Mouse (Mus musculus): ENCODE results near the gene Fam83b. TPM values are rescaled to one million over a fixed set of nuclear protein-coding genes. Genes with fewer than 3 reads are reported as not detected.

Fam83b gene
- polyA plus RNA-seq, 1 experiment from 2014 or later, result 0.34 TPM

DNA sequence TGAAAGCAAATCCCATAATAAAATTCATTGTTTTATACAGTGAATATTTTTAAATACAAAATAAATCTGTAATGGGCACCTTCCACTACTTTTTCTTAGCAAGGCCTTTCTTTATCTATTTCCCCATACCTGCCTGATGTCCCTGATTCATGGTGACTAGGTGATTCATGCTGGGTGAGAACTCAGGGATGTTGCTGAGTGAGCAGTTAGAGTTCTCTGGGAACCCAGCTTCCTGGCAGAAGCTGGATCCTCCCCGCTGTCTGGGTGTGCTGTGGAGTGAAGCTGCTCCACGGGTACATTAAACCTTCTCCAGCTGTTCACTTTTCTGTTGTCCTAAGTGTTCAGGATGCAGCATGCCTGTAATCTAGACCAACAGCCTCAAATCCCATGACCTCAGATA lies 13.2 kb downstream of the Fam83b start:
- ATAC-seq (ENCODE audit: low FRiP score), result no peak
- H3K9me3 ChIP-seq (replicated peaks), result no peaks in the 10 kb centered on the region
- WGBS, result 53% methylated on average over 2 of the region's 2 CpGs

DNA sequence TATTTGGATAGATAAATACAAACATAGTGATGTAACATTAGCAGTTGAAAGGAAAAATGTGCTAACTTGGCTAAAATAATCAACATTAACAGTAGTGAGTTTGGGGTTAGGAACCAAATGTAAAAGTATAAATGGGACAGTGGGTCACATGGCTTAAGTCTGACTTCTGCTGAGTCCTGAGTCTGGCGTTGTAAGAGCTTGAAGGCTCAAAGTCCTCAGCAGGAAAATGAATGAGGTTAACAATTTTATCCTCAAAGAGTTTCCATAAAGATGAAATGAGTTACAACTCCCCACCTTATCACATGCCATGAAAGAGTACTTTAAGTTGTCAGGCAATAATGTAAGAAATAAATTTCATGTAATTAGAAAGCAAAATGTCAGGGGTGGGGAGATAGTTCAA lies 13.8 kb downstream of the Fam83b start:
- Histone ChIP-seq H3K9ac (no peak overlapping the region), H3K27ac (no peak overlapping the region), H3K4me1 (no peaks in the 10 kb centered on the region), H3K27me3 (no peaks in the 10 kb centered on the region), H3K36me3 (no peaks in the 10 kb centered on the region), H3K9me3 (replicated peaks) (no peaks in the 10 kb centered on the region), H3K4me2 (replicated peaks) (no peak overlapping the region), H3K4me3 (no peak overlapping the region)
- 78% methylated on average over 1 of the region's 1 CpGs for WGBS
- no peak for ATAC-seq (ENCODE audit: low FRiP score)

More for the DNA sequence above, 13.2 kb downstream of the Fam83b start:
- Histone ChIP-seq H3K4me3 (no peak overlapping the region), H3K36me3 (no peaks in the 10 kb centered on the region), H3K27ac (no peak overlapping the region), H3K27me3 (no peaks in the 10 kb centered on the region), H3K4me1 (no peaks in the 10 kb centered on the region), H3K9ac (no peak overlapping the region), H3K4me2 (replicated peaks) (no peak overlapping the region)

- Histone ChIP-seq H3K9ac (no peak overlapping the region), H3K27ac (no peak overlapping the region), H3K36me3 (no peaks in the 10 kb centered on the region), H3K4me3 (no peak overlapping the region), H3K4me2 (replicated peaks) (no peak overlapping the region), H3K27me3 (no peaks in the 10 kb centered on the region), H3K9me3 (replicated peaks) (no peaks in the 10 kb centered on the region), H3K4me1 (no peaks in the 10 kb centered on the region)
- no peak for ATAC-seq (ENCODE audit: low FRiP score)
- 59% methylated on average over 3 of the region's 3 CpGs for WGBS
Observed at GRCm38 (mm10) chr9:76546714-76547113, 20.2 kb downstream of the Fam83b start.

- no peak for ATAC-seq (ENCODE audit: low FRiP score)
- Histone ChIP-seq H3K4me3 (no peak overlapping the region), H3K4me1 (no peaks in the 10 kb centered on the region), H3K9me3 (replicated peaks) (no peaks in the 10 kb centered on the region), H3K9ac (no peak overlapping the region), H3K27me3 (no peaks in the 10 kb centered on the region), H3K27ac (no peak overlapping the region), H3K4me2 (replicated peaks) (no peak overlapping the region), H3K36me3 (no peaks in the 10 kb centered on the region)
- 79% methylated on average over 4 of the region's 4 CpGs for WGBS
Observed at GRCm38 (mm10) chr9:76540684-76541083, 26.2 kb downstream of the Fam83b start.

DNA sequence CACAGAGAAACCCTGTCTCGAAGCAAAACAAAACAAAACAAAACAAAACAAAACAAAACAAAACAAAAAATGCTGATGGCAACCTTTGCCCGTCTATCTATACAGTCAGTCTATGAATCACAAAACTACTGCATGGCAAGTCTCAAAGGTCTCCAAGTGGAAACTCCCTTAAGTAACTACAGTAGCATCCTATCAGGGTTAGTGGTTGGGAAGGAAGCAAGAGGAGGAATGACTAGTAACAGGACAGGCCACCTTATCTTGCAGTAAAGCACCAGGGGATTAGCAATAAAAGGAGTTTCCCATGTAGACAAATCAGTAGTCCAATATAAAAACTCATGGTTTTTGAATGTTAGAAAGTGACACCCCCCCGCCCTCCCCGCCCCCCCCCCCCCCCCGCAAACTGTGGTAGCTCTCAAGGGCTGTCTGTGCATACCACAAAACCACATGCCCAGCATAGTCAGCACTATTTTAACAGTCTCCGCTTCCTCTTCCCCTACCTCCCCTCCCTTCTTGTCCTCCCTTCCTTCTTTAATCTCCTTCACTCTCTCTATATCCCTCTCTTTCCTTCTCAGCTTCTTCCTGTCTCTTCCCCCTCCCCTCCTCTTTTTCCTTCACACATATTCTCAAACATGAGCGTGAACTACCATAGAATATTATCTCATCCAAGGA lies 26.8 kb downstream of the Fam83b start:
- Histone ChIP-seq H3K36me3 (no peaks in the 10 kb centered on the region), H3K27ac (no peak overlapping the region), H3K4me1 (no peaks in the 10 kb centered on the region), H3K9ac (no peak overlapping the region), H3K4me3 (no peak overlapping the region), H3K9me3 (replicated peaks) (no peaks in the 10 kb centered on the region), H3K27me3 (no peaks in the 10 kb centered on the region), H3K4me2 (replicated peaks) (no peak overlapping the region)
- WGBS, result 84% methylated on average over 6 of the region's 7 CpGs
- no peak for ATAC-seq (ENCODE audit: low FRiP score)

DNA sequence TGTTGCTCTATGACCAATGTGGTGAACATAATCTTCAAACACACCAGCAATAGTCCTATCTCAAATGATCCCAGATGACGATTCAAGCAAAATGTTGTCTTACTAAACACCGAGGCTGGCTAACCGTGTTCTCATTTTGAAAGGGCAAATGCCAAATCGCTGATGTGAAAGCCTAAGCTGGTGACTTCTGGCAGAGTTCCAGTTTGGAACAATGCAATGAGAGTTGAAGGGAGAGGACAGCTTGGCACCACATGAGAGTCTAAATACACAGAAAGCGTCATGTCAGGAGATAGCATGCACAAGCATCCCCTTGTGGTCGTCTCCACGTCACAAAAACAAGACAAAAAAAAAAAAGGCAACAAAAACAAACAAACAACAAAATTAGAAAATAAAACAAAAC lies 27.6 kb downstream of the Fam83b start:
- H3K27me3 ChIP-seq, result no peaks in the 10 kb centered on the region
- 72% methylated on average over 7 of the region's 7 CpGs for WGBS
- H3K4me2 ChIP-seq (replicated peaks), result no peak overlapping the region
- H3K27ac ChIP-seq, result no peak overlapping the region
- H3K4me1 ChIP-seq, result no peaks in the 10 kb centered on the region
- no peak overlapping the region for H3K9ac ChIP-seq
- no peaks in the 10 kb centered on the region for H3K9me3 ChIP-seq (replicated peaks)
- no peak for ATAC-seq (ENCODE audit: low FRiP score)
- H3K36me3 ChIP-seq, result no peaks in the 10 kb centered on the region
- H3K4me3 ChIP-seq, result no peak overlapping the region

GRCm38 (mm10) chr9:76536032-76536431 lies 30.9 kb downstream of the Fam83b start:
- H3K27me3 ChIP-seq, result no peaks in the 10 kb centered on the region
- ATAC-seq (ENCODE audit: low FRiP score), result no peak
- no peak overlapping the region for H3K27ac ChIP-seq
- H3K4me3 ChIP-seq, result no peak overlapping the region
- no peak overlapping the region for H3K4me2 ChIP-seq (replicated peaks)
- no peaks in the 10 kb centered on the region for H3K9me3 ChIP-seq (replicated peaks)
- no peaks in the 10 kb centered on the region for H3K4me1 ChIP-seq
- no peaks in the 10 kb centered on the region for H3K36me3 ChIP-seq
- no peak overlapping the region for H3K9ac ChIP-seq
- 88% methylated on average over 9 of the region's 9 CpGs for WGBS

GRCm38 (mm10) chr9:76532403-76532802 lies 34.5 kb downstream of the Fam83b start:
- Histone ChIP-seq H3K9ac (no peak overlapping the region), H3K27ac (no peak overlapping the region), H3K4me1 (no peaks in the 10 kb centered on the region), H3K9me3 (replicated peaks) (no peaks in the 10 kb centered on the region), H3K36me3 (no peaks in the 10 kb centered on the region), H3K4me2 (replicated peaks) (no peak overlapping the region), H3K27me3 (no peaks in the 10 kb centered on the region), H3K4me3 (no peak overlapping the region)
- 97% methylated on average over 3 of the region's 3 CpGs for WGBS
- no peak for ATAC-seq (ENCODE audit: low FRiP score)

- no peaks in the 10 kb centered on the region for H3K9me3 ChIP-seq (replicated peaks)
- WGBS, result 91% methylated on average over 4 of the region's 4 CpGs
- no peak overlapping the region for H3K4me3 ChIP-seq
- no peaks in the 10 kb centered on the region for H3K27me3 ChIP-seq
- H3K36me3 ChIP-seq, result no peaks in the 10 kb centered on the region
- ATAC-seq (ENCODE audit: low FRiP score), result no peak
- no peak overlapping the region for H3K9ac ChIP-seq
- H3K4me2 ChIP-seq (replicated peaks), result no peak overlapping the region
- no peak overlapping the region for H3K27ac ChIP-seq
- H3K4me1 ChIP-seq, result no peaks in the 10 kb centered on the region; the same call in 1 of the 2 replicates
Observed at GRCm38 (mm10) chr9:76531368-76531767, 35.5 kb downstream of the Fam83b start.

DNA sequence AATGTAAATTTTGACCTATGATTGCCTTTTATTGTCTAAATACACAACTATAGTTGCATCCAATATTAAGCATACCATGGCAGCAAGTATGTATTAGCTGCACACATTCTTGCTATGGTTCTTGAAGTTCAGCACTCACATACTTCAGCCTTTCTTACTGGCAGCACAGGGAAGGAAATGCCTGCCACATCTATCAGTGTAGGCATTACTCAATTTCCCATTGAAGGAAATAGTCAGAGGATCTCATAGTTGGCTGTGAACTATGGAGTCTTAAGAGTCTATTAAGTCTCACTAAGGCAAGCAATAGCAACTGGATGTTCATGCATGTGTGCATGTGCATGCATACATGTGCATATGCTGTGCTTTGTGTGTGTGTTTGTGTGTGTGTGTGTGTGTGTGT lies 41.3 kb downstream of the Fam83b start:
- H3K27ac ChIP-seq, result no peak overlapping the region
- no peak for ATAC-seq (ENCODE audit: low FRiP score)
- H3K27me3 ChIP-seq, result no peaks in the 10 kb centered on the region
- peaks cover 2% of the 10 kb centered on the region; the same call in 1 of the 2 replicates for H3K4me1 ChIP-seq
- H3K4me3 ChIP-seq, result no peak overlapping the region
- no peaks in the 10 kb centered on the region for H3K36me3 ChIP-seq
- H3K9me3 ChIP-seq (replicated peaks), result no peaks in the 10 kb centered on the region
- no peak overlapping the region for H3K9ac ChIP-seq
- H3K4me2 ChIP-seq (replicated peaks), result no peak overlapping the region

- no peak overlapping the region for H3K4me3 ChIP-seq
- H3K27me3 ChIP-seq, result no peaks in the 10 kb centered on the region
- H3K36me3 ChIP-seq, result no peaks in the 10 kb centered on the region
- no peak overlapping the region for H3K27ac ChIP-seq
- no peak for ATAC-seq (ENCODE audit: low FRiP score)
- H3K4me1 ChIP-seq, result peaks cover 2% of the 10 kb centered on the region; the same call in 1 of the 2 replicates
- no peak overlapping the region for H3K9ac ChIP-seq
- H3K4me2 ChIP-seq (replicated peaks), result no peak overlapping the region
- H3K9me3 ChIP-seq (replicated peaks), result no peaks in the 10 kb centered on the region
Observed at GRCm38 (mm10) chr9:76523075-76523474, 43.8 kb downstream of the Fam83b start.

DNA sequence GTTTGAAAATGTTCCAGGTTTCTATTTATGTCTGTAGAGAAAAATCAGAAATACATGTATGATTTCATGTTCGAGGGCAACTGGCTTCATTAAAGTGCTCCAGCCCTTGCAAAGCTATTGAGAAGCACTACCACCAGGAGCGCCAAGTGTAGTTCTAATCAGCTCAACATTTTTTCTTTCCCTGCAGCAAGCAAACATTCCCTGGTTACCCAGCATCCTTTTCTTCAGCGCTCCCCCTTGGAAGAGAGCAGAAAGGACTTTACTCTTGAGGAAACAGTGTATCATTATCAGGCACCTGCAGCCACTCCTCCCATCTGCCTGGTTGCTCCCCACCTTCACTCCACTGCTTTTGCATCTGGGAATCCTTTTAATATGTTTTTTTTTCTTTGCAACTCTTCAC lies 45.3 kb downstream of the Fam83b start:
- H3K9me3 ChIP-seq (replicated peaks), result no peaks in the 10 kb centered on the region
- ATAC-seq (ENCODE audit: low FRiP score), result no peak
- WGBS, result 89% methylated on average over 3 of the region's 3 CpGs

DNA sequence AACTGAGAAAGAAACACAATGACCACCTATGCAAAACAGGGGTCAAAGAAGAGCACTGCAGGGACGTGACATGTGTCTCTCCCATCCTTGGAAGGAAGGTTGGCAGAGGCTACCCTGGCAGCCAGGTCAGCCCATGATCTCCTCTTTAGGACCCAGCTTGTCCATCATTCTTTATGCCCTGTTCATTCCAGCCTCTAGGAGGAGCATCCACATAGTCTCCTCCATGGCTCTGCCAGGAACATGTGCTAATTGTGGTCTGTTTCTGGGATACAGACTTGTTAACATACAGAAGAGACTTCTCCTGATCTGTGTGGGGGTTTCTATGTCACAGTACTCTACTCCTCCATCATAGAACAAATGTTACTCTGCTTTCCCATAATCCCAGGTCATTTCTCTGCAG lies 48.3 kb downstream of the Fam83b start:
- Histone ChIP-seq H3K4me1 (no peaks in the 10 kb centered on the region), H3K4me3 (no peak overlapping the region), H3K27ac (no peak overlapping the region), H3K9me3 (replicated peaks) (no peaks in the 10 kb centered on the region), H3K9ac (no peak overlapping the region), H3K36me3 (no peaks in the 10 kb centered on the region), H3K4me2 (replicated peaks) (no peak overlapping the region), H3K27me3 (no peaks in the 10 kb centered on the region)
- 65% methylated on average over 1 of the region's 1 CpGs for WGBS
- no peak for ATAC-seq (ENCODE audit: low FRiP score)

More for the DNA sequence above, 45.3 kb downstream of the Fam83b start:
- Histone ChIP-seq H3K4me1 (peaks cover 2% of the 10 kb centered on the region; the same call in 1 of the 2 replicates), H3K9ac (no peak overlapping the region), H3K4me3 (no peak overlapping the region), H3K27ac (no peak overlapping the region), H3K4me2 (replicated peaks) (no peak overlapping the region), H3K36me3 (no peaks in the 10 kb centered on the region), H3K27me3 (no peaks in the 10 kb centered on the region)
